Mouse (Mus musculus) 3134 (cell line): ENCODE results near the gene Tmem213.
A peak's percentile ranks its signal among the peaks of the same experiment; 100 is the strongest.

Experiments
- DNase-seq: peaks from one replicate; pipeline ENCODE4 v3.0.0-alpha.2; 2011; ENCODE audit warnings: low spot score; ENCODE audit not compliant: insufficient read length; ENCODE audit errors: extremely low read depth

The Tmem213 gene

DNA sequence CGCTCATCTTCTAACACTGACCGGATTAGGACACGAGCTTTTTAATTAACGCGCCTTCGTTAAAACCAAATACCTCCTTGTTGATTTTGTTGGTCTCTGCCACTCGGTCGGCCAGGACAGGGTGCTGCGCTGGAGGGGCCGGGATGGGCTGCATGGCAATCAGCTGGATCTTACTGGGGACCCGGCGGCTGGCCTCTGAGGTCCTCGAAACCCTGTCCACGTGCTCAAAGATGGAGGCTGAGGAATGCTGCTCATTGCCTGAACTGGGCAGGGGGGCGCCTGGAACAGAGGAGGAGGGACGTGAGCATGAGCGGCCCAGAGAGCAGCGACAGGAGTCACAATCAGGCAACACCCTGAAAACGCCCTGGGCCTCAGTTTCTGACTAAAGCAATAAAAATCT lies 40.4 kb downstream of the Tmem213 start:
- no peak for DNase-seq

DNA sequence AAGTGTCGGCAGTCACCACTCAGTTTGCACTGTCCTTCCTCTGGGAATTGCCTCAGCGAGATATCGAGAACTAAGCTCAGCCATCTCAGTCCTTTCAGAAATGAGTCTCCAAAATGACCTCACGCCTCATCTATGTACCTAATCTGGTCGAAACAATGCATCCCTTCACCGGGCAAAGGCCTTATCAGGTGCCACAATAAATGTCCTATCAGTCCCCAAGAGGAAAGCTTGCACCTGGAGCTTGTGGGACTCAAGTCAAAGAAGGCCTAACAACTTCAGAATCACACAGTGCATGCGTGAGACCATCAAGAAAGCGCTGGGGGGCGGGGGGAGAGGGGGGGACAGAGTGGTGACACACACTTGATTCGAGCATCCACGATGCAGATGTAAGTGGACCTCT lies 43.2 kb downstream of the Tmem213 start:
- no peak for DNase-seq

DNA sequence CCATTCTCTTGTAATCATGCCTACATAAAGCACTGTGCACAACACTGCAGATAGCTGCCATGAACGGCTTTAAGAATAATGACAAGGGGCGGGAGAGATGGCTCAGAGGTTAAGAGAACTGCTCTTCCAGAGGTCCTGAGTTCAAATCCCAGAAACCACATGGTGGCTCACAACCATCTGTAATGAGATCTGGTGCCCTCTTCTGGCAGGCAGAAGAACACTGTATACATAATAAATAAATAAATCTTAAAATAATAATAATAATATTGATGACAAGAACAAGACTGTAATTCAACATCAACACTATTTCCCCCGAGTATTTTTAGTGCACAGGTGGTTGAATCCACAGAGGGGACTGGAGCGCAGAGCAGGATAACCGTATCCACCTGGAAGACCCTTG lies 47.1 kb downstream of the Tmem213 start:
- no peak for DNase-seq

DNA sequence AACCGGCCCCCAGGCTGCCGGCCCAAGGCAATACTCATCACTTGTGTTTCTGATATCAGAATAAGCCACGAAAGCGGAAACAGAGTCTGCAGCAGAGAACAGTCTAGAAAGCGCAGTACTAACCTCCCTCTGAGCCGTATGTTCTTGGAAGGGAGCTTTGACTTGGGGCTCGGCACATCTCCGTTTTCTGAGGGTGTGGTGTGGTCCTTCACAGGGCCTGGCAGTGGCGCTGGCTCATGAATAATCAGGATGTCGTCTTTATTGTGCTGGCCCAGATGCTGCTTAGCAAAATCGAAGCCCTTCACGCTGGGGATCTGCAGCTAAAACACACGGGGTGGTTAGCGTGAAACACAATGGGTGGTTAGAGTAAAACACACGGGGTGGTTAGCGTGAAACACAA lies 48.9 kb downstream of the Tmem213 start:
- no peak for DNase-seq

DNA sequence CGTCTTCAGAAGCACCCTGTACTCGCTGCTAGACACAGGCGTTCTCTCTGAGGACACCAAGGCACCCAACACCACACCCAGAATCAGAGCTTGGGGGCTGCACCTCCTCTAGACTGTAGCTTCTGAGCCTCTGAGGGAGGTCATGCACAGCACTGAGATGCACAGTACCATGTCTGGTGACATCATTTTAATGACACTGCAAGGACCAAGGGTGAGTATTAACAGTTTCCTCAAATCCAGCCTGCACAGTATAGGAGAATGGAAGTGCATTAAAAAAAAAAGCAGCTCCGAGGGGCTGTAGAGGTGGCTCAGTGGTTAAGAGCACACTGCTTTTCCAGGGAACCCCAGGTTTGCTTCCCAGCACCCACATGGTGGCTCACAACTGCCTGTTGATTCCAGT lies 50.5 kb downstream of the Tmem213 start:
- DNase-seq: no peak

DNA sequence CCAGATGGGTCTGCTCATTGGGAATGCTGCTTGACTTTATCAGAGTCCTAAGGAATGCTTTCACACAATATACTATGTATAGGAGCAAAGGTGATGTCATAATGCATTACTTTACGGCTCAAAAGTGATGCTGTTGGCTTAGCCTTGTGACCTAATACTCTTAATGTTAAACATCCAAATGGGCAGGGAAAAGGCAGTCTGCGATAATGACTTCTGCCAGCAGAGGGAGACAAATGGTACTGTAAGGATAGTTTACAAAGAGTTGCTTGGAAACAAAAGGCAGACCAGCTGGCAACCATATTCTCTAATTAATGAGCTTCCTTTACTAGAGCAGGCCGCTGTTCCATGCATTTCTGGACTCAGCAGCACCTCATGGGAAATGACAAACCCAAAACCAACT lies 51.0 kb downstream of the Tmem213 start:
- peak; percentile 30 for DNase-seq

DNA sequence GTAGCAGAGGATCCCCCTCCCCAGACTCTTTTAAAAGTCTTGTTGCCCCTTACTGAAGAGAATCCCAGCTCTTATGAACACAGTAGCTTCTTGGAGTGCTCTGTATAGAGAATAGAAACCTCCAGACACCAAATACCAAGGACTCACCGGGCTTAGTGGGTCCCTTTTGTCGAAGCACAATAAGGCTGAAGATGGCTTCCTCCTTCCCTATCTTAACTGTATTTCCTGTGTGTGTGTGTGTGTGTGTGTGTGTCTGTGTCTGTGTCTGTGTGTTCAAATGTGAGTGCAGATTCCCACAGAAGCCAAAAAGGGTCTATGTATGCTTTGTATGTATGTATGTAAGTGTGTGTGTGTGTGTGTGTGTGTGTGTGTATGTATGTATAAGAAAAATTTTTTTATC lies 51.5 kb downstream of the Tmem213 start:
- DNase-seq: no peak

DNA sequence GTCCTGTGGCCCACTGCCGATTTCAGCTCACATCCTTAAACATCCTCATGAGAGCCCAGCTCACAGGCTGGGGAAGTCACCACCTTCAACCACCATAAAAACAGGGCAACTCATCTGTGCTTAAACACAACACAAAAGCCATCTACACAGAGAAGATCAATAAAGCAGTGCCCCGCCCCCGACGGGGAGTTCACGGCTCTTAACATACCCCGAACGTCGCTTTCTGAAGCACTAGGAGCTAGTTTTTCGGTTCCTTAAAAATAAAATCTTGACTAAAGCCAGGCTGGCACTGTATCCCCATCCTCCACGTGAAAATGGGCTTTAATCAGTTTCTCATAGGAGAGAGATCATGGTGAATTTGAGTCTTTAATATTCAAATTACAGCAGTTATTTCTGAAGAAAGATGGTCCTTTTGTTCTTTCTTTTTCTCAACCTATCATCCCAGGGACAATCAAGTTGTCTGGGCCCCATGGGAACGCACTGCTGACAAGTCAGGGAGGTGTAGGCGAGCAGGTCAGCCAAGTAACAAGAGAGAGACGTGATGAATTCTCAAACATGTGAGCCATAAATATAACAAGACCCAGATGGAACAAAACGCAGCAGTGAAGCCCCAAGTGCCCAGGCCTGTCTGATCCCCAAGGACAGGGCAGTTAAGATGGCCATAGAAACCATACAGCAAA lies 53.9 kb downstream of the Tmem213 start:
- no peak for DNase-seq

DNA sequence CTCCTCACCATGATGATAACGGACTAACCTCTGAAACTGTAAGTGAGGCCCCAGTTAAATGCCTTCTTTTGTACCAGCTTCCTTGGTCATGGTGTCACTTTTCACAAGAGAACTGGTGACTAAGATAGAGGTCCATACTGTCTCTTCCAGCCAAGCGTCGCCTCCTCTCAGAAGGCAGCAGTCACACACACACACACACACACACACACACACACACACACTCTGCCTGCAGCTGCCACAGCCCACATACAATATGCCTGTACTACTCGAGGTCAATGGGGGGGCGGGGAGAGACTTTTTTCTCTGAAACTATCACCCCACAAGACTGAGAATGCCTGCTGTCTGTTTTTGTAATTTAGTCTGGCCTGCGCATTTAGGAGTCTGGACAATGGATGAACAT lies 55.6 kb downstream of the Tmem213 start:
- DNase-seq: no peak

DNA sequence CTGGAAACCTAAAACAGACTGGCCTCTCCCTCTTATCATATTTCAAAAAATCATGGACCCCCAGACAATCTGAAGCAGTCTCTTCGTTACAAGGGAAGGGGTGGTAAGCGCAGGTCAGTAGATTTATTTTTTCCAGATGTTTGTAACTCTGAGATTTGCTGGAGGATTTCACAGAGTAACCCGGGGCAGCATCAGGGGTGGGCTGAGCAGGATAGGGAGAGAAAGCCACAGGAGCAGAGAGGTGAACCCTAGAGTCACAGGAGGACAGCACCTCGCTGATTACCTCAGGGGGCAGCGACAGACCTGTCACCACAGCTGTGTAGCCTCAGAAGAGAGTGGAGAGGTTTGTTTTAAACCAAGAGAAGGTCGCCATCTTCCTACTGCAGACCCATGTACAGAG lies 56.3 kb downstream of the Tmem213 start:
- no peak for DNase-seq
